Mouse (Mus musculus) midbrain, postnatal 0 days (tissue): ENCODE measurements around the gene Rpl39l. TPM values are rescaled to one million over a fixed set of nuclear protein-coding genes. Genes with fewer than 3 reads are reported as not detected.

ENCODE experiments used
- ATAC-seq: fragments of 200-750 bp; cut with Nextera tagmentation; 2 replicates; pipeline ENCODE4 v1.8.0; 2017; ENCODE audit warnings: moderate number of reproducible peaks, mild to moderate bottlenecking, moderate TSS enrichment, moderate library complexity; ENCODE audit not compliant: low FRiP score
- DNase-seq: peaks from one replicate; pipeline ENCODE4 v3.0.0-alpha.2; 2015; ENCODE audit warnings: low spot score
- H3K27ac ChIP-seq: fragments of 300-500 bp; sonication (generic); 2 replicates; pipeline ENCODE4 v1.5.1; 2014; ENCODE audit warnings: low read depth, mild to moderate bottlenecking, low read length, mixed read lengths
- H3K27me3 ChIP-seq: fragments of 300-500 bp; sonication (generic); 2 replicates; pipeline ENCODE4 v1.6.1; 2014; ENCODE audit warnings: low read length, control low read depth, mixed read lengths; ENCODE audit not compliant: insufficient read depth
- H3K36me3 ChIP-seq: fragments of 300-500 bp; sonication (generic); 2 replicates; pipeline ENCODE4 v1.6.1; 2014; ENCODE audit warnings: low read length, control low read depth, mixed read lengths; ENCODE audit not compliant: insufficient read depth
- H3K4me1 ChIP-seq: fragments of 300-500 bp; sonication (generic); 2 replicates; pipeline ENCODE4 v1.6.1; 2014; ENCODE audit warnings: mild to moderate bottlenecking, control low read depth, antibody characterized with exemption, low read length, mixed read lengths; ENCODE audit not compliant: insufficient read depth
- H3K4me2 ChIP-seq: fragments of 300-500 bp; sonication (generic); 2 replicates; pipeline ENCODE4 v1.6.1; 2014; ENCODE audit warnings: low read depth, mild to moderate bottlenecking, low read length, mixed read lengths; ENCODE audit not compliant: poor library complexity, severe bottlenecking
- H3K4me3 ChIP-seq: fragments of 300-500 bp; sonication (generic); 2 replicates; pipeline ENCODE4 v1.5.1; 2014; ENCODE audit warnings: low read depth, mild to moderate bottlenecking, low read length, moderate library complexity
- H3K9ac ChIP-seq: fragments of 300-500 bp; sonication (generic); replicated peaks from 2 replicates; pipeline ENCODE4 v1.6.1; 2014; ENCODE audit warnings: mild to moderate bottlenecking, low read length, moderate library complexity, mixed read lengths; ENCODE audit not compliant: poor library complexity, severe bottlenecking
- H3K9me3 ChIP-seq: fragments of 300-500 bp; sonication (generic); 2 replicates; pipeline ENCODE4 v1.6.1; 2016; ENCODE audit warnings: low read length, control low read depth
- CTCF ChIP-seq: IDR thresholded peaks from 2 replicates; pipeline ENCODE4 v1.5.1; 2016; ENCODE audit warnings: antibody characterized with exemption, mild to moderate bottlenecking
- WGBS: fragments of 180-500 bp; shearing (Covaris S2); extraction: QIAGEN DNeasy Blood & Tissue Kit; methylation state at CpG from one replicate; pipeline ENCODE4 v1.1.7; 2014; 5-methylcytosine and 5-hydroxymethylcytosine counted together
- polyA plus RNA-seq: library from polyadenylated mRNA; unstranded; fragments of >200 nt; fragmentation: Nextera tagmentation; extraction: Ambion mirVana; gene quantifications from 2 replicates; pipeline ENCODE4 v1.2.1, GENCODE M21; 2015
- total RNA-seq: library from RNA; depleted of rRNA; stranded (reverse); fragments of >200 nt; gene quantifications from 2 replicates; pipeline ENCODE4 v1.2.3, GENCODE M21; 2014; rRNA removed

Gene Rpl39l
- total RNA-seq (not detected in 2 replicates), polyA plus RNA-seq (0.36 TPM in 1 of 2 replicates, not detected in the other)

GRCm38 (mm10) chr16:10170005-10170404 is at the start of gene Rpl39l:
Gene Rpl39l, plus strand, starts transcription at chr16:10170226.
- no peak for TF ChIP-seq CTCF
- Histone ChIP-seq H3K27ac (no peak within 1 kb of the TSS), H3K36me3 (no peaks in the 10 kb centered on the region), H3K9me3 (no peaks in the 10 kb centered on the region), H3K4me3 (no peak within 1 kb of the TSS), H3K4me2 (no peak within 1 kb of the TSS), H3K27me3 (no peaks in the 10 kb centered on the region), H3K4me1 (no peaks in the 10 kb centered on the region), H3K9ac (no peak within 1 kb of the TSS)
- DNase-seq, result no peak
- no peak for ATAC-seq
- 89% methylated on average over 22 of the region's 22 CpGs for WGBS

DNA sequence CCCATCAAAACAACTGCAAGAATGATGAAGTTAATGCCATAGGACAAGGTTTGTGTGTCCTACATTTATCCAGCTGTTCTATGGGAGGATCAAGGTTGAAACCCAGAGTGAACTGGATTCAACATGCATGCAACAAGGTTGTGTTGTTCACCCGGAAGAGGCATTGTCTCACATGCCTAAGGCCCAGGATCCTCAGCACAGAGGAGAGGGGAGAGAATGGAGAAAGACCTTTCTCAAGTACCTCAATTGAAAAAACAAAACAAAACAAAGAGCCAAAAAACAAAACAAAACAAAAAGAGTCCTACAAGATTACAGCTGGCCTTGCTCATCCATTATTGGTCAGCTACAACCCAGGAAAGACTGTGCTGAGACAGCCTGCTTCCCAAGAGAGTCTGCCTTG is 42.4 kb upstream of the Rpl39l start:
- DNase-seq (no peak), ATAC-seq (no peak)
- H3K4me1 ChIP-seq, result no peaks in the 10 kb centered on the region
- H3K27me3 ChIP-seq, result no peaks in the 10 kb centered on the region
- no peak overlapping the region for H3K4me2 ChIP-seq
- no peak overlapping the region for H3K4me3 ChIP-seq
- H3K27ac ChIP-seq, result no peak overlapping the region
- TF ChIP-seq CTCF, result no peak
- H3K36me3 ChIP-seq, result no peaks in the 10 kb centered on the region
- H3K9ac ChIP-seq, result no peak overlapping the region
- 100% methylated on average over 1 of the region's 1 CpGs for WGBS
- H3K9me3 ChIP-seq, result no peaks in the 10 kb centered on the region

- Histone ChIP-seq H3K4me3 (no peak overlapping the region), H3K36me3 (no peaks in the 10 kb centered on the region), H3K27me3 (no peaks in the 10 kb centered on the region), H3K27ac (no peak overlapping the region), H3K4me2 (no peak overlapping the region), H3K9ac (no peak overlapping the region), H3K9me3 (no peaks in the 10 kb centered on the region), H3K4me1 (no peaks in the 10 kb centered on the region)
- no peak for TF ChIP-seq CTCF
- DNase-seq (no peak), ATAC-seq (no peak)
- whole genome bisulfite sequencing, result 74% methylated on average over 2 of the region's 2 CpGs
Measured at GRCm38 (mm10) chr16:10129052-10129911, 40.7 kb upstream of the Rpl39l start.

- TF ChIP-seq CTCF, result no peak
- Histone ChIP-seq H3K4me1 (no peaks in the 10 kb centered on the region), H3K9me3 (no peaks in the 10 kb centered on the region), H3K9ac (no peak overlapping the region), H3K4me3 (no peak overlapping the region), H3K27ac (no peak overlapping the region), H3K27me3 (no peaks in the 10 kb centered on the region), H3K4me2 (no peak overlapping the region), H3K36me3 (no peaks in the 10 kb centered on the region)
- DNase-seq, result no peak
- WGBS, result 88% methylated on average over 2 of the region's 2 CpGs
- ATAC-seq, result no peak
Measured at GRCm38 (mm10) chr16:10143166-10143565, 26.9 kb upstream of the Rpl39l start.

DNA sequence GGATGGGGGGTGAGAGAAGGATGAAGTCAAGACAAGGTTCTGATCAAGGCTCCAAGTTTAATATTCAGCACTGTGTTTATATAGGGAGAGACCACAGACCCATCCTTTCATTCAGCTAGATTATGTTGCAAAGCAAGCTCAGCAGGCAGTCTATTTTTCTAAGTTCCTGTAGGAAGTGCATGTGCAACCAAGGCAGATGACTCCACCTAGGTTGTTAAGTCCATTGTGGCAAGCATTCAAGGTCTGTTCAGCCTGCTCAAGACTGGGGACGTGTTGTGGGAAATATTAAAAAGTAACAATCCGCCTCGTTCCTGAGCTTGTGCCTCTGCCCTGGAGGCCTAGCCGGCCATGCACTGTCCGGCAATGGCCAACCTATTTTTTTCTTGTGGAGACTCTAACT is 22.6 kb upstream of the Rpl39l start:
- ATAC-seq (no peak), DNase-seq (no peak)
- H3K4me2 ChIP-seq, result no peak overlapping the region
- WGBS, result 93% methylated on average over 5 of the region's 5 CpGs
- H3K4me3 ChIP-seq, result no peak overlapping the region
- H3K4me1 ChIP-seq, result no peaks in the 10 kb centered on the region
- no peak for TF ChIP-seq CTCF
- no peak overlapping the region for H3K27ac ChIP-seq
- no peaks in the 10 kb centered on the region for H3K36me3 ChIP-seq
- no peaks in the 10 kb centered on the region for H3K9me3 ChIP-seq
- no peaks in the 10 kb centered on the region for H3K27me3 ChIP-seq
- H3K9ac ChIP-seq, result no peak overlapping the region

DNA sequence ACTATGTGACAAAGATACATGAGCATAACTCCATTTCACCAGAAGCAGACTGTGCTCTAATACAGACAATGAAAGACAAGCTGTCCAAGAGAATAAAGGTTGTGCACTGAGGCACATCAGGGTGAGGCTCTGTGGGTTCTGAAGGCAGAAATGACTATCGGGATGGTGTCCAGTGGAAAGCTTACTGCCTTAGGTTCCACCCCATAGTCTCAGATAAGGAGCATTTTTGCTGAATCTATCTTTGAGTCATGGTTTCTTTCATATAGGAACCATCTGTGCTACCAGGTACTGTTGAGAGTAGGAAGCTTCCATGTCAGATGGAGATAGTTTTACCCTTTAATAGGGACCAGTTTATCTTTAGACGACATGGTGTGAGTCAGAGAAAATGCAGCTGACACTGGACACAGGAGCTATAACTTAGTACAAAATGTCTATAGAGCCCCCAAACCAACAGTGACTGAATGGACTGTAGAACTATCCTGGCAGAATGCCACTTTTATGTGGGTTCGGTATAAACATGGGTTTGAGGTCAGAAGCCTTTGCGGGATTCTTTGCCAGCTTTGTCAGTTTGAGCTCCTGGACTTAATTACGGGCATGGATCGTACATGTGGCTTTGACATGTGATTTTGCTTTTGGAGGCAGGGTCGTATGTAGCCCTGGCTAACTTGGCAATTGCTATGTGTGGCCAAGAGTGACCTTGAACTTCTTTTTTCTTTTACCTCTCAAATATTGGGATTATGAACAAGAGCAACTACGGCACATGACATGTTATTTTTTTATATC is 712 bp upstream of the Rpl39l start:
- Histone ChIP-seq H3K27me3 (no peaks in the 10 kb centered on the region), H3K9ac (no peak overlapping the region), H3K36me3 (no peaks in the 10 kb centered on the region), H3K4me1 (no peaks in the 10 kb centered on the region), H3K27ac (no peak overlapping the region), H3K9me3 (no peaks in the 10 kb centered on the region), H3K4me2 (no peak overlapping the region), H3K4me3 (no peak overlapping the region)
- no peak for ATAC-seq
- WGBS, result 92% methylated on average over 8 of the region's 8 CpGs
- no peak for DNase-seq
- TF ChIP-seq CTCF, result no peak
